Mouse (Mus musculus) R1 (cell line): ENCODE measurements around the gene Mier2.

Source experiments
- DNase-seq: peaks from one replicate; pipeline ENCODE4 v3.0.0-alpha.2; 2018; ENCODE audit warnings: low read depth, low spot score

Mier2 gene

GRCm38 (mm10) chr10:79496701-79497288 is 58.2 kb downstream of the Mier2 start:
- peak; percentile 91 for DNase-seq

GRCm38 (mm10) chr10:79495886-79496285 is 59.1 kb downstream of the Mier2 start:
- DNase-seq, result peak; percentile 64
